In the genomic region with DNA sequence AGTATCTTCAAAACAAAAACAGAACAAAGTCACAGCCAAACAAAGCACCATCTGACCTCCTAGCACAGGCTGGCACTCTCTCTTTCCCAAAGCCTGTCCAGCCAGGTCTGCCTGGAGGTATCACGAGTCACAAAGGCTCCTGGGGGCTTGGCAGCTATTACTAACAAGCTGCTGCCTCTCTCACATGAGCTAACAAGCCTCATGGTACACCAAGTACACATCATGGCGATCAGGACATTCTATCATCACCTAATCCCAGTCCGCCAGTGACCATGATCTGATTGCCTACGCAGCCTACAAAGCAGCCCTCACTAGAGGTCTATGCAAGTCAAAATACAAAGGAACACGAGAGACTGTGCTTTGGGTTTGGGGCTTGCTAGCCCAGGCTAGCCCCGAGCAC, we compare ENCODE assay signal across 27 mouse cellular contexts. TPM values are rescaled to one million over a fixed set of nuclear protein-coding genes. Genes with fewer than 3 reads are reported as not detected.
DNase-seq lines count a peak whose midpoint lies in the region; ATAC-seq and TF ChIP-seq lines count a peak whose summit lies in the region.
"Had no signal": no experiment of that assay in that cellular context is flagged by ENCODE, and none has a peak within 500 bp of the region (broad histone marks: within the 10 kb centered on the region; RNA-seq: fewer than 3 reads in every experiment).

No protein-coding gene starts in this region.

- 91% methylated on average over 6 of the region's 6 CpGs for WGBS in heart, embryonic 10.5 days
- WGBS in heart, embryonic 13.5 days = 88% methylated on average over 6 of the region's 6 CpGs

- H3K36me3 ChIP-seq in heart, embryonic 10.5 days = peaks cover 52% of the 10 kb centered on the region
- peaks cover 79% of the 10 kb centered on the region for H3K36me3 ChIP-seq in heart, embryonic 13.5 days
- H3K36me3 ChIP-seq in megakaryocyte, embryonic 14.5 days (replicated peaks; ENCODE audit: low read length) = peaks cover 99% of the 10 kb centered on the region
- H3K36me3 ChIP-seq: forebrain, embryonic 12.5 days; forebrain, embryonic 15.5 days had no signal

- H3K27me3 ChIP-seq in heart, embryonic 10.5 days (ENCODE audit: insufficient read depth, poor library complexity, severe bottlenecking) = no peaks in the 10 kb centered on the region
- no peaks in the 10 kb centered on the region for H3K27me3 ChIP-seq in heart, embryonic 13.5 days (replicated peaks)
- no peaks in the 10 kb centered on the region for H3K27me3 ChIP-seq in megakaryocyte, embryonic 14.5 days (replicated peaks)
- H3K27me3 ChIP-seq: embryonic facial prominence, embryonic 13.5 days; forebrain, embryonic 12.5 days; forebrain, embryonic 15.5 days had no signal

- H3K4me2 ChIP-seq in heart, embryonic 13.5 days = no peak overlapping the region
- H3K4me2 ChIP-seq: embryonic facial prominence, embryonic 13.5 days; forebrain, embryonic 12.5 days; forebrain, embryonic 15.5 days; hindbrain, embryonic 14.5 days had no signal

- no peak overlapping the region for H3K4me3 ChIP-seq in gastrocnemius, adult 2 months
- H3K4me3 ChIP-seq in heart, embryonic 10.5 days = no peak overlapping the region
- no peak overlapping the region for H3K4me3 ChIP-seq in heart, embryonic 13.5 days
- peak overlapping the region; percentile 64 for H3K4me3 ChIP-seq in megakaryocyte, embryonic 14.5 days (replicated peaks)
- H3K4me3 ChIP-seq: embryonic facial prominence, embryonic 10.5 days; embryonic facial prominence, embryonic 13.5 days; erythroblast, embryonic 14.5 days; forebrain, embryonic 12.5 days; forebrain, embryonic 15.5 days had no signal

- intact Hi-C loops in gastrocnemius, adult 2 months (cut with DNase I) = loop anchor here (5.0 kb wide), 1 partner anchor 42 kb away; no protein-coding TSS in a partner anchor
- intact Hi-C loops in heart, postnatal 10 days (cut with DNase I) = no loop called here
- intact Hi-C loops in heart, postnatal 36 days (cut with DNase I) = no loop called here

- H3K9me3 ChIP-seq in heart, embryonic 10.5 days = no peaks in the 10 kb centered on the region
- no peaks in the 10 kb centered on the region for H3K9me3 ChIP-seq in heart, embryonic 13.5 days
- no peaks in the 10 kb centered on the region for H3K9me3 ChIP-seq in megakaryocyte, embryonic 14.5 days
- H3K9me3 ChIP-seq: embryonic facial prominence, embryonic 10.5 days; embryonic facial prominence, embryonic 13.5 days; forebrain, embryonic 12.5 days; forebrain, embryonic 15.5 days had no signal

- peak overlapping the region; percentile 75; the same call in 1 of the 2 replicates for H3K27ac ChIP-seq in gastrocnemius, adult 2 months
- H3K27ac ChIP-seq in heart, embryonic 10.5 days = peak overlapping the region; percentile 59
- peak overlapping the region; percentile 89 for H3K27ac ChIP-seq in heart, embryonic 13.5 days (replicated peaks)
- H3K27ac ChIP-seq: embryonic facial prominence, embryonic 10.5 days; embryonic facial prominence, embryonic 13.5 days; forebrain, embryonic 12.5 days; forebrain, embryonic 15.5 days; hindbrain, embryonic 14.5 days; hindbrain, postnatal 0 days had no signal

- H3K4me1 ChIP-seq in heart, embryonic 10.5 days = peaks cover 57% of the 10 kb centered on the region
- H3K4me1 ChIP-seq in heart, embryonic 13.5 days = peaks cover 81% of the 10 kb centered on the region
- peaks cover 100% of the 10 kb centered on the region for H3K4me1 ChIP-seq in megakaryocyte, embryonic 14.5 days
- H3K4me1 ChIP-seq: forebrain, embryonic 15.5 days had no signal

- ATAC-seq in heart, embryonic 13.5 days (ENCODE audit: extremely low read depth, insufficient number of reproducible peaks, low FRiP score, low TSS enrichment) = no peak
- no peak for ATAC-seq in megakaryocyte, adult 5-6 weeks (ENCODE audit: poor library complexity, severe bottlenecking)
- ATAC-seq: activated CD4-positive, CD25-positive, alpha-beta regulatory T cell, adult 4 months; forebrain, embryonic 15.5 days; hindbrain, postnatal 0 days; inflammation-experienced regulatory T-cells, adult 6 months; intestine, embryonic 16.5 days had no signal

- DNase-seq in gastrocnemius, adult 2 months = no peak
- no peak for DNase-seq in gastrocnemius, adult 8-10 months (ENCODE audit: low spot score in 2 of 2)
- DNase-seq in heart, embryonic 10.5 days (ENCODE audit: low spot score) = no peak
- no peak for DNase-seq in heart, postnatal 10 days
- no peak for DNase-seq in heart, postnatal 36 days
- DNase-seq: adrenal gland, adult 8-10 months; adrenal gland, postnatal 25 days; cerebellum, adult 11-12 months; cerebellum, adult 8-10 months; cerebellum, postnatal 36 days; embryo, embryonic 11 days; gastrocnemius, postnatal 14 days; kidney, adult 18-20 months; kidney, adult 9 months had no signal

- H3K9ac ChIP-seq in heart, embryonic 13.5 days = no peak overlapping the region
- H3K9ac ChIP-seq: embryonic facial prominence, embryonic 13.5 days; forebrain, embryonic 12.5 days; forebrain, embryonic 15.5 days; hindbrain, embryonic 14.5 days had no signal

- no peak for TF ChIP-seq CTCF in gastrocnemius, adult 2 months (IDR thresholded peaks at IDR 0.05)

RNA-seq across cellular contexts. Expression of a gene that starts 34.7 kb away (rescaled TPM):
- 10 to 100 TPM; 30.5 to 42.2 TPM for total RNA-seq in gastrocnemius, adult 2 months (2021)
- 10 to 100 TPM; 22.3 to 27.7 (median 23.7) TPM for total RNA-seq in gastrocnemius, adult 8-10 months (2022)
- polyA plus RNA-seq in heart, embryonic 10.5 days (2016; fragmentation: Nextera tagmentation; extraction: Ambion mirVana) = 38.1 and 47.1 TPM in 2 replicates
- total RNA-seq in heart, postnatal 10 days (2021) = 100 to 1,000 TPM in 1 of 2 experiments, 10 to 100 TPM in 1; 95.5 to 103 TPM
- 46.2 and 48.1 TPM in 2 replicates for polyA plus RNA-seq in heart, embryonic 13.5 days (2015; fragmentation: Nextera tagmentation; extraction: Ambion mirVana)
- 10 to 100 TPM; 62.1 to 69.1 TPM for total RNA-seq in heart, postnatal 36 days (2021)
- polyA plus RNA-seq in megakaryocyte, embryonic 14.5 days (2012; ENCODE audit: insufficient read depth, low replicate concordance) = 43.8 and 101 TPM in 2 replicates
- 75.4 and 79.4 TPM in 2 replicates for total RNA-seq in megakaryocyte, adult 5-6 weeks (2015)
- 46.4 and 57.4 TPM in 2 replicates for total RNA-seq in megakaryocyte, adult 5-6 weeks (2017)
